Mouse (Mus musculus) spleen, postnatal 14 days (tissue): Measurements from ENCODE around the gene Snx9.
A peak's percentile ranks its signal among the peaks of the same experiment; 100 is the strongest.

Source experiments
- DNase-seq, 2 experiments: peaks; one replicate each; pipeline ENCODE4 v3.0.0; 2021 to 2022; ENCODE audit warnings: low spot score in 2 of 2

Snx9 gene

GRCm38 (mm10) chr17:5806823-5807222 is 34.3 kb upstream of the Snx9 start:
- no peak for DNase-seq

DNA sequence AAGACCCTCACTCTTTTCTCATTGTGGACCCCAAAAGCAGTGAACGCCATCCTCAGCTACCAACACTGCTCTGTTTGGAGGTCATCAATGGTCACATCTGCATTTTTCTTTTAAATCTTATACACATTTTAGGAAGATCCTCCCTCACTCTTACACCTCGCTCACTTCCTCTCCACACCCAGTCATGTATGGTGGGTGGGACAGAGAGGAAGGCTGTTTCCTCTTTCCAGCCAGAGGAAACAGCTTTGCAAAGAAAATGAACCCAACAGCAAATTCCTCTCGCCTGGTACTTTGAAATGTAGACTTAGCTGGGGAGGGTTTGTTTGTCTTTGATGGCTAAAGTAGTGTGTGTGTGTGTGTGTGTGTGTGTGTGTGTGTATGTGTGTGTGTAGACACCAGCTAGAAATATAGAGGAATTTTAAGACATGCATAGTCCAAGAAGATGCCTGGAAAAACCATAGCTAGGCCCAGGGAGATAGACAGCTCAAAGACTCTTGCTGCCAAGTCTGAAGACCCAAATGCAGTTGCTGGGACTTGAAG is 33.2 kb upstream of the Snx9 start:
- DNase-seq, result no peak

GRCm38 (mm10) chr17:5813863-5814640 is 27.1 kb upstream of the Snx9 start:
- DNase-seq, result no peak

DNA sequence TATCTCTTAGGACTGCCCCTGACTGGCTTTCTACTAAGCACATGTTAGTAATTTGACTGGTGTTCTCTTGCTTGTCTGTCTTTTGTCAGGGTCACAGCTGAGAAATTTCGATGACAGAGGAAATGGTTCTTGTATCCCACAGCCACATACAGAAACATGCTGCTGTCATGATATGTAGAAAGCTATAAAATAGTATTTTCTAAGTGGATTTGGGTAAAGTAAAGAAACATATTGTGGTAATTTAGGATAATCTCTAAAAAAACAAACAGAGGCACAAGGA is 26.5 kb upstream of the Snx9 start:
- no peak for DNase-seq

DNA sequence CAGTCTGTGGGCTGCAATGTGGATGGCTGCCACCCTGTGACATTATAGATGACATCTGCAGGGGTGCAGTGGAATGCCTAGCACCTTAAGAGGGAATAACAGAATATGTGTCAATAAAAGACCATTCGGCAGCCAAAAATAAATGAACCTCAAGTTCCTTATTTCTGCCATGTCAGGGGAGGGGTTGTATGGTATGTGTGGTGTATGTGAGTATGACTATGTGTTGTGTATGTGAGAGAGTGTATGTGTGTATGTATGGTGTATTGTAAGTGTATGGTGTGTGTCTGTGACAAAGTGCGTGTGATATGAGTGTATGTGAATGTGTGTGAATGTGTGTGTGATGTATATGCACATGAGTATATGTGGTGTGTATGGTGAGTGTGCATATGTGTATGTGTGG is 23.3 kb upstream of the Snx9 start:
- DNase-seq, result no peak

GRCm38 (mm10) chr17:5819105-5819504 is 22.0 kb upstream of the Snx9 start:
- no peak for DNase-seq

- no peak for DNase-seq
These were observed 21.3 kb upstream of the Snx9 start for GRCm38 (mm10) chr17:5819799-5820201.

- no peak for DNase-seq
These were observed 18.6 kb upstream of the Snx9 start for GRCm38 (mm10) chr17:5822541-5822940.

DNA sequence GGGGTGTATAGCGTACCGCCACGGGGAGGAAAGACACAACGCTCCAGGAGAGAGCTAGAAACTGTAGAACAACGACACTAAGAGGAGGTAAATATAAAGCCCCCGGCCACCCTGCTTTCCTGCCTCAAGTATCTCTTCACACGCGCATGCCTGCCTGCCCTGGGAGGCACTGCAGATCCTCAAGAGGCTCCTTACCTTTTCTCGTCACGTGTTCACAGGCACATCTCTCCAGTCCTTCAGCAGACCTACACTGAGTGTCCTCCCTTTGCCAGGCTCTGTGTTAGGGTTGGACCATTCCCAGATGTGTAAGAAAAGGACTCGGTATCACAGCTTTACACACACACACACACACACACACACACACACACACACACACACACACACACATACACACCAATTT is 18.1 kb upstream of the Snx9 start:
- DNase-seq, result no peak

DNA sequence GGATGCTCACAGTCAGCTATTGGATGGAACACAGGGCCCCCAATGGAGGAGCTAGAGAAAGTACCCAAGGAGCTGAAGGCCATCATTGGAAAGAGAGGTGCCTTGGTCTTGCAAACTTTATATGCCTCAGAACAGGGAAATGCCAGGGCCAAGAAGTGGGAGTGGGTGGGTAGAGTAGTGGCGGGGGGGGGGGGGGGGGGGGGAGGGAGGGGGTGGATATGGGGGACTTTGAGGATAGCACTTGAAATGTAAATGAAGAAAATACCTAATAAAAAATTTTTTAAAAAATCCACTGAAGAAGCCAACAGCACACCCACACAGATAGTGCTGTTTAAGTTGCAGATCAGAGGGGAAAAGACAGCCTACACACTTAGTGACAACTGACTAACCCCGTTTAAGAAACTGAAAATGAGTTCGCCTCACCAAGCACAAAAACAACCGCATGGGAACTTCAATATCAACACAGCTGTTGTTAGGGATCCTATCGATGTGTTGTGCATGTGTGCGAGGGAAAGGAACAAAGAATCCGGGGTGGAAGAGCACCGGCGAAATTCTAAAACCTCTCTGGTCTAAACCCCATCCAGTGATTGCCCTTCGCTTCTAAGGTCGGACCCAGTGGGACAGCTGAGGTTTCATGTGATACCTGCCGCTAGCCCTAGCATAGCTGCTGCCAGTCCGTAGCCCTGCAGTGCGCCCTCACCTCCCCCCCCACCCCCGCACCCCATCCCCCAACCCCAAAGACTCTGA is 13.1 kb upstream of the Snx9 start:
- no peak for DNase-seq

- no peak for DNase-seq
These were observed 12.6 kb upstream of the Snx9 start for GRCm38 (mm10) chr17:5828583-5828836.

DNA sequence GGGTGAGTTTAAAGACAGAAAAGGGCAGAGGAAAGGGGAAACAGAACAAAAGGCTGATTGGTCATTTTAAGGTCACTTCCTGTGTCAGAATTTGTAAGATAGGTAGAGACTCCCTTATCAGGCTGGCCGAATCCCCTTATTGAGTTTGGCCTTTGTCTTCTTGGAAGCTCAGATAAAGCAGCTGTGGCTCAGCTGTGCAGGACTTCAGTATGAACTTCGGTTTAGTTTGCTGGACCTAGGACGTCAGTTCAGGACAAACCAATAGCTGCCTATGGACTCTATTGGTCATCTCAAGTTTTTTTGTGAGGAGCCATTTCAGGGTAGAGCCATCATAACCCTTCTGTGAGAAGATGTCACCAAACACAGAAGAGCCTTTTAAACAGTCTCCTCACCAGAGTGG is 12.2 kb upstream of the Snx9 start:
- no peak for DNase-seq

DNA sequence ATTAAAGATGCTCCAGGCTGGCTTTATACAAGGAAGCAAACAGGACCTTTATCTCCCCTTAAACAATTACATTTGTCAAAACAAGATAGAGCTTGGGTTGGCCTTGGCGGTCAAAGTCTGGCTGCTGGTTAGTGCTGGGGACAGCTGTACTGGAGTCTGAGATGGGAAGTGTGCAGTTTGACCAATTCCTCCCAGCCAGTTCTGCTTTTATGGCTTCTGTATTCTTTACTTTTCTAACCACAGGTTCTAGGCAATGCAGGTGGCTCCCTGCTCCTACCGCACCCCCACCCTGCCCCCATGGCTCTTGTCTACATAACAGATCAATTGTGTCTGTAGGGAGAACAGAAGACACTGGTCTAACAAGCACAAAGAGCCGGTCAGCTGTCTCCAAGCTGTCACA is 11.2 kb upstream of the Snx9 start:
- peak in 1 of 2 experiments; percentile 18 for DNase-seq

- DNase-seq, result no peak
These were observed 10.7 kb upstream of the Snx9 start for GRCm38 (mm10) chr17:5830382-5830781.

DNA sequence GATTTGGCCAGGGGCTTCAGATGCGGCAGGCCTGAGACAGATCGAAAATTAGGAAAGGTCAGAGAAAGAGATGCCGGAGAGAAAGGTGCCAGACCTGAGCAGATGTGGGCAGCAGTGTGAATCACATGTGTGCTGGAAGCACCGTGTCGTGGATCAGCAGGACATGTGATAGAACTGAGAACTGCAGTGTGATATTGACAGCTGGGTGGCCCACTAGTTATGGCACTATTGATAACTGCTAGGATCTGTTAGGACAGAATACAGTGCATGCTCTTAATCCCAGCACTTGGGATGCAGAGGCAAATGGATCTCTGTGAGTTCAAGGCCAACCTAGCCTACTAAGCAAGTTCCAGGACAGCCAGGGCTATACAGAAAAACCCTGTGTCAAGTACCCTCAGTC is 10.3 kb upstream of the Snx9 start:
- no peak for DNase-seq

- no peak for DNase-seq
These were observed 9.8 kb upstream of the Snx9 start for GRCm38 (mm10) chr17:5831257-5831806.

DNA sequence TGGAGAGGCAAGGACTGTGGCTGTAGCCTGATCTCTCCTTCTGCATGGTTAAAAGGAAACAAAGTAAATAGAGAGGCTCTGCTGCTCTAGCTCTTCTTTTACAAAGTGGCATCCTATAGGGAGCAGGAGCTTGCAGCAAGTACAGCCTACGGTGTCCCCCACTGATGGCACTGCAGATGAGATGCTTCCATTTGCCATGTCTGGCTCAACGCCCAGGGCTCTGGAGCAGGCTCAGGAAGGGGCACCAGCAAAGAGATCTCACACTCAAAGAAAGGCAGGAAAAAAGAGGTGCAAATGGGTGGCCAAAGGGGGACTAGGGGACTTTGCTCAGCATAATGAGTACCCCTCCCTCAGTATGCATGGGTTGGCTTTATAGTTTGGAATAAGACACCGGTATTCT is 7.0 kb upstream of the Snx9 start:
- no peak for DNase-seq

GRCm38 (mm10) chr17:5834798-5835328 is 6.3 kb upstream of the Snx9 start:
- no peak for DNase-seq

DNA sequence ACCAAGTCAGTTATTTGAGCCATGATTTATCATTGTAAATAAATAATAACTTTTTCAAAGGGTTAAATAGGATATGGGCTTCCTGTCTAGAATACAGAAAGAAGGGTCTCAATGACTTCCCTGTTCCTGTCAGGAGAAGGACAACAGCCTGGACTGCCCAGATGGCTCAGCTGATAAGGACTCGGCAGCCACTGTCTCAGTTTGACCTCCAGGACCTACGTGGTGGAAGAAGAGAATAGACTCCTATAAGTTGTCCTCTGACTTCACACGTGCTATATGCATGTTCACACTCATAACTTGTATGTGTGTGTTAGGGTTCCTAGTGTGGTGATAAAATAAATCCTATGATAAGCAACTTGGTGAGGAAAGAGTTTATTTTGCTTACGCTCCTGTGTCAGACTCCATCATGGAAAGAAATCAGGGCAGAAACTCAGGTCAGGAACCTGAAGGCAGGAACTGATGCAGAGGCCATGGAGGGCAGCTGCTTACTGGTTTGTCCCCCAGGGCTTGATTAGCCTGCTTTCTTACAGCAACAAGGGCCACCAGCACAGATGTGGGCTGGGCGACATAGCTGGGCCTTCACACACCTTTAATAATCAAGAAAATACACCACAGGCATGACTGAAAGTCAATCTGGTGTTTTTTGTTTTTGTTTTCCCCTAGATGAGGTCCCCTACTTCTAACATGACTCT is 1.4 kb upstream of the Snx9 start:
- DNase-seq, result no peak

GRCm38 (mm10) chr17:5840550-5841127 is 490 bp upstream of the Snx9 start:
- peak in 1 of 2 experiments; percentile 37 for DNase-seq

DNA sequence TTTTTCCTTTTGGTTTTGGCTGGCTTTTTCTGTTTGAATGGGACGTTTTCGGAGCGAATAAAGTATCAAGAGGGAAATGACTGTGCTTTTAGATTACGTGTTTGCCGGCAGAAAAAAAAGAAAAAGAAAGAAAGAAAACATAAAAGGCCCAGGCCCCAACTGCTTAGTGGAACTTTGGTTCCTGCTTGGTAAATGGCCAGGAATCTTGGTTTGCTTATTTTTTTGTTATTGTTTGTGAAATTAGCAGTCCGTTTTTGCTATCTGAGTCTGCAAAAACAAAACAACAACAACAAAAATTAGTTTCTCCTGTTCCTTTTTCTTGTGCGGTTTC is 779 bp downstream of the Snx9 start:
- no peak for DNase-seq

- no peak for DNase-seq
These were observed 2.0 kb downstream of the Snx9 start for GRCm38 (mm10) chr17:5842988-5843640.
